ENCODE assay signal across 26 mouse cellular contexts in the genomic region with DNA sequence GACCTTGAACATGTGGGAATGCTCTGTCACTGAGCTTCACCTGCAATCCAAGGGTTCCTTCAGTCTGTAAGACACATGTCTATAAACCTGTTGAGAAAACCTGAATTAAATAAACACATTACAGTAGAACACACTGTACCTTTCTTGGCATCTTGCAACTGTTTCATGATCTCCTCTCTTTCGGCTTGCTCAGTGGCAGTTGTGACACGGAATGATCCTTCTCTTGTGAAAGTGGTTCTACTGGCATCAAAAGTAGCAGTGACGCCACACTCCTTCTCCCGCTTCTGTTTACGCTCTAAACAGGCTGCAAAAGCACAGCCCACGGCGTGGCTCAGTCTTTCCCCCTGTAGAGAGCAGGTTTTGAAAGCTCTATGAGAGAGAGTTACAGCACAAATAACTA. TPM values are rescaled to one million over a fixed set of nuclear protein-coding genes. Genes with fewer than 3 reads are reported as not detected.
"Had no signal": no experiment of that assay in that cellular context is flagged by ENCODE, and none has a peak within 500 bp of the region (broad histone marks: within the 10 kb centered on the region; RNA-seq: fewer than 3 reads in every experiment).

No protein-coding gene starts in this region.

- H3K4me3 ChIP-seq: heart, embryonic 10.5 days; heart, embryonic 12.5 days; hindbrain, embryonic 10.5 days; hindbrain, embryonic 12.5 days; layer of hippocampus, adult 2 months; left cerebral cortex, adult 2 months; limb, embryonic 10.5 days; limb, embryonic 12.5 days; liver, embryonic 13.5 days had no signal

- H3K4me2 ChIP-seq: heart, embryonic 12.5 days; hindbrain, embryonic 12.5 days; hindbrain, embryonic 14.5 days; limb, embryonic 12.5 days; liver, embryonic 11.5 days; liver, embryonic 13.5 days had no signal

- H3K4me1 ChIP-seq: heart, embryonic 10.5 days; hindbrain, embryonic 10.5 days; hindbrain, embryonic 12.5 days; limb, embryonic 10.5 days; limb, embryonic 12.5 days; liver, embryonic 13.5 days had no signal

- H3K27me3 ChIP-seq: heart, embryonic 12.5 days; hindbrain, embryonic 12.5 days; limb, embryonic 12.5 days; liver, embryonic 13.5 days had no signal

- DNase-seq: gastrocnemius, postnatal 14 days; gastrocnemius, postnatal 36 days; heart, adult 18-20 months; heart, postnatal 10 days; heart, postnatal 4 days; kidney, adult 18-20 months; kidney, adult 8-10 months; kidney, postnatal 10 days; kidney, postnatal 25 days; kidney, postnatal 4 days; liver; liver, embryonic 13.5 days had no signal

- ATAC-seq: hindbrain, embryonic 16.5 days; inflammation-experienced regulatory T-cells, adult 6 months; intestine, postnatal 0 days had no signal

- H3K9ac ChIP-seq: heart, embryonic 12.5 days; hindbrain, embryonic 12.5 days; hindbrain, embryonic 14.5 days; limb, embryonic 12.5 days; liver, embryonic 13.5 days had no signal

- H3K9me3 ChIP-seq: heart, embryonic 10.5 days; heart, embryonic 12.5 days; hindbrain, embryonic 12.5 days had no signal

- H3K27ac ChIP-seq: heart, embryonic 10.5 days; hindbrain, embryonic 10.5 days; hindbrain, embryonic 12.5 days; hindbrain, embryonic 14.5 days; layer of hippocampus, adult 2 months; left cerebral cortex, adult 2 months; limb, embryonic 10.5 days; limb, embryonic 12.5 days; liver, embryonic 13.5 days had no signal

RNA-seq across cellular contexts. Expression of a gene that starts 40.2 kb away (rescaled TPM):
- total RNA-seq: granulocyte monocyte progenitor cell, adult 5-6 weeks had no signal
- polyA plus RNA-seq: inflammation-experienced regulatory T-cells, adult 6 months had no signal
